In the genomic region with DNA sequence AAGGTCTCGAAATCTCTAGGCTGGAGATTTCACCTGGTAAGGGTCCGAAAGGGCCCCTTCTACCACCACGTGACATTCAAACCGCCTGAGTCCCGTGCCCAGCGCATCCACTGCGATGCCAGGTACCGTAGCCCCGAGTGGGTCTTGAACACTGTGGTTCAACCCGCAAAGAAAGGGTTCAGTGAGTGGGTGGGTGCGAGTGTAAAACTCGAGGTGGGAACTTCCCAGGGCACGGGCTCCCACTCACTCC, we compare ENCODE assay signal across 7 mouse cellular contexts. TPM values are rescaled to one million over a fixed set of nuclear protein-coding genes. Genes with fewer than 3 reads are reported as not detected.
DNase-seq lines count a peak whose midpoint lies in the region; ATAC-seq lines count a peak whose summit lies in the region.

No protein-coding gene starts in this region.

- no peaks in the 10 kb centered on the region for H3K36me3 ChIP-seq in forebrain, embryonic 14.5 days (ENCODE audit: control insufficient read depth, insufficient read depth, low read length)
- H3K36me3 ChIP-seq in liver, embryonic 12.5 days = no peaks in the 10 kb centered on the region
- no peaks in the 10 kb centered on the region for H3K36me3 ChIP-seq in stomach, embryonic 16.5 days (ENCODE audit: control insufficient read depth, insufficient read depth, low read length)

- H3K4me2 ChIP-seq in forebrain, embryonic 14.5 days (ENCODE audit: low read length) = peak overlapping the region; percentile 67
- H3K4me2 ChIP-seq in liver, embryonic 12.5 days = peak overlapping the region; percentile 61
- H3K4me2 ChIP-seq in stomach, embryonic 16.5 days (ENCODE audit: low read depth, low read length) = peak overlapping the region; percentile 96

- no peaks in the 10 kb centered on the region for H3K9me3 ChIP-seq in forebrain, embryonic 14.5 days (replicated peaks; ENCODE audit: control insufficient read depth, low read length)
- no peaks in the 10 kb centered on the region for H3K9me3 ChIP-seq in liver, embryonic 12.5 days (replicated peaks)
- H3K9me3 ChIP-seq in stomach, embryonic 16.5 days (replicated peaks; ENCODE audit: control insufficient read depth, low read length) = no peaks in the 10 kb centered on the region

- peaks cover 13% of the 10 kb centered on the region; the same call in 1 of the 2 replicates for H3K4me1 ChIP-seq in forebrain, embryonic 14.5 days (ENCODE audit: control insufficient read depth, insufficient read depth, low read length)
- peaks cover 13% of the 10 kb centered on the region for H3K4me1 ChIP-seq in liver, embryonic 12.5 days
- 0 out of 2 replicates have a peak, but pooled peaks cover 6% of the 10 kb centered on the region for H3K4me1 ChIP-seq in stomach, embryonic 16.5 days (ENCODE audit: control insufficient read depth, insufficient read depth, low read length)

- H3K4me3 ChIP-seq in forebrain, embryonic 14.5 days (ENCODE audit: low read depth, low read length) = peak overlapping the region; percentile 32
- peak overlapping the region; percentile 40 for H3K4me3 ChIP-seq in liver, embryonic 12.5 days
- peak overlapping the region; percentile 66 for H3K4me3 ChIP-seq in stomach, embryonic 16.5 days (replicated peaks; ENCODE audit: low read length)

- H3K27me3 ChIP-seq in forebrain, embryonic 14.5 days (replicated peaks; ENCODE audit: control insufficient read depth, insufficient read depth, low read length) = peaks cover 30% of the 10 kb centered on the region
- H3K27me3 ChIP-seq in liver, embryonic 12.5 days (replicated peaks) = peaks cover 84% of the 10 kb centered on the region
- no peaks in the 10 kb centered on the region for H3K27me3 ChIP-seq in stomach, embryonic 16.5 days (ENCODE audit: control insufficient read depth, insufficient read depth, low read length)

- WGBS in forebrain, embryonic 14.5 days = 0% methylated on average over 13 of the region's 13 CpGs
- under 1% methylated on average over 13 of the region's 13 CpGs for WGBS in liver, embryonic 12.5 days (ENCODE audit: insufficient replicate concordance)
- under 1% methylated on average over 13 of the region's 13 CpGs for WGBS in stomach, embryonic 16.5 days

- peak overlapping the region; percentile 37 for H3K9ac ChIP-seq in forebrain, embryonic 14.5 days (ENCODE audit: low read length)
- H3K9ac ChIP-seq in liver, embryonic 12.5 days = no peak overlapping the region
- peak overlapping the region; percentile 77 for H3K9ac ChIP-seq in stomach, embryonic 16.5 days (ENCODE audit: low read length)

- peak; percentile 47 for DNase-seq in retina, postnatal 1 day
- DNase-seq in retina, embryonic 14.5 days (ENCODE audit: low spot score) = no peak
- no peak for DNase-seq in forebrain, embryonic 14.5 days (ENCODE audit: low spot score)
- DNase-seq in cerebellum, postnatal 4 days (ENCODE audit: low spot score in 2 of 2) = no peak
- DNase-seq in right cerebral cortex, postnatal 4 days = no peak

- ATAC-seq in forebrain, embryonic 14.5 days = peak; percentile 44; the same call in 1 of the 2 replicates
- ATAC-seq in liver, embryonic 12.5 days = peak; percentile 28; the same call in 1 of the 2 replicates
- peak; percentile 30; the same call in 1 of the 2 replicates for ATAC-seq in stomach, embryonic 16.5 days (ENCODE audit: insufficient read depth, low FRiP score)

- H3K27ac ChIP-seq in forebrain, embryonic 14.5 days (ENCODE audit: low read depth, low read length) = no peak overlapping the region
- no peak overlapping the region for H3K27ac ChIP-seq in liver, embryonic 12.5 days
- peak overlapping the region; percentile 84 for H3K27ac ChIP-seq in stomach, embryonic 16.5 days (ENCODE audit: low read length)

RNA-seq across cellular contexts. Expression of a gene that starts 0.7 kb away (rescaled TPM):
- 0.17 and 0.30 TPM in 2 replicates for polyA plus RNA-seq in forebrain, embryonic 14.5 days (2014; fragmentation: Nextera tagmentation; extraction: Ambion mirVana)
- 0.07 and 0.12 TPM in 2 replicates for polyA plus RNA-seq in liver, embryonic 12.5 days (2016; fragmentation: Nextera tagmentation; extraction: Ambion mirVana)
- 14.9 and 17.7 TPM in 2 replicates for polyA plus RNA-seq in stomach, embryonic 16.5 days (2015; fragmentation: Nextera tagmentation; extraction: Ambion mirVana)

RNA-seq across cellular contexts. Expression of a gene that starts 45.8 kb away (rescaled TPM):
- polyA plus RNA-seq in forebrain, embryonic 14.5 days (2014; fragmentation: Nextera tagmentation; extraction: Ambion mirVana) = not detected in 2 replicates
- polyA plus RNA-seq in liver, embryonic 12.5 days (2016; fragmentation: Nextera tagmentation; extraction: Ambion mirVana) = not detected in 2 replicates
- 0.40 TPM in 1 of 2 replicates, not detected in the other for polyA plus RNA-seq in stomach, embryonic 16.5 days (2015; fragmentation: Nextera tagmentation; extraction: Ambion mirVana)

Comparison
In these comparisons a context has a peak if more than half of its experiments do, and no peak if none do; other contexts are left out.
1. RNA of a gene that starts 0.7 kb away (polyA plus RNA-seq): 14.9 to 17.7 TPM in stomach, embryonic 16.5 days; 0.17 to 0.30 TPM in forebrain, embryonic 14.5 days and 0.07 to 0.12 TPM in liver, embryonic 12.5 days; every median in the first group is over 10 times any median in the second.
2. Peak in every context shown above with its lines, with median percentiles within 50 percentile points of each other: ATAC-seq, H3K4me2 ChIP-seq and H3K4me3 ChIP-seq.